Mouse (Mus musculus): ENCODE measurements at regions not wholly inside any gene's neighbourhood (a gene's known extent, or its start where the extent isn't known, plus 50 kb on each side); places are given as distances from the start of the nearest gene placed in this dataset.

- Histone ChIP-seq H3K4me3 (ENCODE audit: low read depth, low read length) (no peak overlapping the region), H3K36me3 (ENCODE audit: control insufficient read depth, insufficient read depth, low read length, poor library complexity, severe bottlenecking) (no peaks in the 10 kb centered on the region), H3K4me1 (ENCODE audit: control insufficient read depth, insufficient read depth, low read length) (peaks cover 2% of the 10 kb centered on the region), H3K27ac (ENCODE audit: insufficient read depth, low read length) (no peak overlapping the region), H3K27me3 (ENCODE audit: control insufficient read depth, insufficient read depth, low read length, poor library complexity, severe bottlenecking) (no peaks in the 10 kb centered on the region), H3K9me3 (replicated peaks; ENCODE audit: control insufficient read depth, insufficient read depth, low read length, poor library complexity, severe bottlenecking) (no peaks in the 10 kb centered on the region), H3K9ac (ENCODE audit: low read depth, poor library complexity, severe bottlenecking) (no peak overlapping the region)
- no peak for TF ChIP-seq POLR2A (IDR thresholded peaks at IDR 0.05; ENCODE audit: insufficient read depth, low read length)
- no peak for TF ChIP-seq CTCF (IDR thresholded peaks at IDR 0.05; ENCODE audit: low read depth, low read length)
- no peak for TF ChIP-seq EP300 (IDR thresholded peaks at IDR 0.05; ENCODE audit: insufficient read depth, low read depth, low read length)
Observed at GRCm38 (mm10) chr1:185662336-185662735, 207.7 kb downstream of the Slc30a10 start.

GRCm38 (mm10) chr1:185670029-185670741, 215.5 kb downstream of the Slc30a10 start:
- H3K9ac ChIP-seq (ENCODE audit: low read depth, poor library complexity, severe bottlenecking), result no peak overlapping the region
- H3K27ac ChIP-seq (ENCODE audit: insufficient read depth, low read length), result no peak overlapping the region
- H3K36me3 ChIP-seq (ENCODE audit: control insufficient read depth, insufficient read depth, low read length, poor library complexity, severe bottlenecking), result no peaks in the 10 kb centered on the region
- TF ChIP-seq EP300 (IDR thresholded peaks at IDR 0.05; ENCODE audit: insufficient read depth, low read depth, low read length), result no peak
- TF ChIP-seq CTCF (IDR thresholded peaks at IDR 0.05; ENCODE audit: low read depth, low read length), result no peak
- no peak for TF ChIP-seq POLR2A (IDR thresholded peaks at IDR 0.05; ENCODE audit: insufficient read depth, low read length)
- no peaks in the 10 kb centered on the region for H3K27me3 ChIP-seq (ENCODE audit: control insufficient read depth, insufficient read depth, low read length, poor library complexity, severe bottlenecking)
- H3K4me1 ChIP-seq (ENCODE audit: control insufficient read depth, insufficient read depth, low read length), result no peaks in the 10 kb centered on the region
- no peaks in the 10 kb centered on the region for H3K9me3 ChIP-seq (replicated peaks; ENCODE audit: control insufficient read depth, insufficient read depth, low read length, poor library complexity, severe bottlenecking)
- H3K4me3 ChIP-seq (ENCODE audit: low read depth, low read length), result no peak overlapping the region

- Histone ChIP-seq H3K36me3 (ENCODE audit: control insufficient read depth, insufficient read depth, low read length, poor library complexity, severe bottlenecking) (no peaks in the 10 kb centered on the region), H3K9me3 (replicated peaks; ENCODE audit: control insufficient read depth, insufficient read depth, low read length, poor library complexity, severe bottlenecking) (no peaks in the 10 kb centered on the region), H3K9ac (ENCODE audit: low read depth, poor library complexity, severe bottlenecking) (no peak overlapping the region), H3K4me3 (ENCODE audit: low read depth, low read length) (no peak overlapping the region), H3K27ac (ENCODE audit: insufficient read depth, low read length) (no peak overlapping the region), H3K27me3 (ENCODE audit: control insufficient read depth, insufficient read depth, low read length, poor library complexity, severe bottlenecking) (no peaks in the 10 kb centered on the region), H3K4me1 (ENCODE audit: control insufficient read depth, insufficient read depth, low read length) (no peaks in the 10 kb centered on the region)
- TF ChIP-seq CTCF (IDR thresholded peaks at IDR 0.05; ENCODE audit: low read depth, low read length) (no peak), POLR2A (IDR thresholded peaks at IDR 0.05; ENCODE audit: insufficient read depth, low read length) (no peak), EP300 (IDR thresholded peaks at IDR 0.05; ENCODE audit: insufficient read depth, low read depth, low read length) (no peak)
Observed at GRCm38 (mm10) chr1:185672940-185673339, 218.3 kb downstream of the Slc30a10 start.

GRCm38 (mm10) chr1:185675674-185676420, 221.2 kb downstream of the Slc30a10 start:
- no peak for TF ChIP-seq POLR2A (IDR thresholded peaks at IDR 0.05; ENCODE audit: insufficient read depth, low read length)
- TF ChIP-seq CTCF (IDR thresholded peaks at IDR 0.05; ENCODE audit: low read depth, low read length), result no peak
- TF ChIP-seq EP300 (IDR thresholded peaks at IDR 0.05; ENCODE audit: insufficient read depth, low read depth, low read length), result no peak
- no peaks in the 10 kb centered on the region for H3K9me3 ChIP-seq (replicated peaks; ENCODE audit: control insufficient read depth, insufficient read depth, low read length, poor library complexity, severe bottlenecking)
- H3K36me3 ChIP-seq (ENCODE audit: control insufficient read depth, insufficient read depth, low read length, poor library complexity, severe bottlenecking), result no peaks in the 10 kb centered on the region
- no peaks in the 10 kb centered on the region for H3K4me1 ChIP-seq (ENCODE audit: control insufficient read depth, insufficient read depth, low read length)
- H3K4me3 ChIP-seq (ENCODE audit: low read depth, low read length), result no peak overlapping the region
- H3K27me3 ChIP-seq (ENCODE audit: control insufficient read depth, insufficient read depth, low read length, poor library complexity, severe bottlenecking), result no peaks in the 10 kb centered on the region
- no peak overlapping the region for H3K9ac ChIP-seq (ENCODE audit: low read depth, poor library complexity, severe bottlenecking)
- H3K27ac ChIP-seq (ENCODE audit: insufficient read depth, low read length), result no peak overlapping the region

GRCm38 (mm10) chr1:185681610-185682457, 227.2 kb downstream of the Slc30a10 start:
- Histone ChIP-seq H3K36me3 (ENCODE audit: control insufficient read depth, insufficient read depth, low read length, poor library complexity, severe bottlenecking) (no peaks in the 10 kb centered on the region), H3K27ac (ENCODE audit: insufficient read depth, low read length) (no peak overlapping the region), H3K4me3 (ENCODE audit: low read depth, low read length) (no peak overlapping the region), H3K4me1 (ENCODE audit: control insufficient read depth, insufficient read depth, low read length) (no peaks in the 10 kb centered on the region), H3K27me3 (ENCODE audit: control insufficient read depth, insufficient read depth, low read length, poor library complexity, severe bottlenecking) (no peaks in the 10 kb centered on the region), H3K9ac (ENCODE audit: low read depth, poor library complexity, severe bottlenecking) (no peak overlapping the region), H3K9me3 (replicated peaks; ENCODE audit: control insufficient read depth, insufficient read depth, low read length, poor library complexity, severe bottlenecking) (no peaks in the 10 kb centered on the region)
- no peak for TF ChIP-seq POLR2A (IDR thresholded peaks at IDR 0.05; ENCODE audit: insufficient read depth, low read length)
- peak; percentile 82 for TF ChIP-seq CTCF (IDR thresholded peaks at IDR 0.05; ENCODE audit: low read depth, low read length)
- TF ChIP-seq EP300 (IDR thresholded peaks at IDR 0.05; ENCODE audit: insufficient read depth, low read depth, low read length), result no peak

All from ES-Bruce4 (cell line).